Mouse (Mus musculus): ENCODE measurements around the gene Olfr52.
"Not testable (repeated sequence)": the region's sequence is repeated elsewhere in the genome, so short reads cannot be mapped to it uniquely, and the experiment has no call there.

Olfr52 gene

GRCm38 (mm10) chr2:86185583-86185982, at the start of gene Olfr52:
TSS of gene Olfr52 (minus strand) at chr2:86185683.
- no peak for DNase-seq (ENCODE audit: low spot score in 2 of 2)

GRCm38 (mm10) chr2:86231301-86231700, 45.8 kb upstream of the Olfr52 start, which contains the start of gene Olfr1047:
TSS of gene Olfr1047 (minus strand) at chr2:86231401.
- DNase-seq (ENCODE audit: low spot score in 2 of 2): no peak

GRCm38 (mm10) chr2:86219214-86219613, 33.7 kb upstream of the Olfr52 start, which contains the start of gene Olfr1046:
TSS of gene Olfr1046 (minus strand) at chr2:86219314.
- no peak for DNase-seq (ENCODE audit: low spot score in 2 of 2)

DNA sequence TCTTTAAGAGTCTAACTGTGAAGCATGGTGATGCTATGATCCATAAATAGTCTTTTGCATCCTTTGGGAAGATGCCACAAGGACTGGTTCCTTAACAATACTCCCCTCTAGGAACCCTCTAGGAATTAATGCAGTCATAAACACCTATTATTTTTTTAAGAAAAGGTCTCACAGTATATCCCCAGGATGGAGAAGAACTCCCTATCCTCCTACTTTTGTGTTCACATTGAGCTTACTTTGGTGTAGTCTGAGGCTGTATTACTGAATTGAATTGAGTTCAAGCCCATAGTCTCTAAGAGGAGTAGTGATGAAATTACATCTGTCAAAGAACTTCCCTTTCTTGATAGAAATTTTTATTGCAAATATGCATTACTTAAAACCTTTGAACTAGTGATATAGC, 17.4 kb upstream of the Olfr52 start, which contains the start of gene Olfr1045:
Gene Olfr1045, minus strand, starts transcription at position 101 of the 400 bp plus-strand sequence.
- no peak for DNase-seq (ENCODE audit: low spot score in 2 of 2)

DNA sequence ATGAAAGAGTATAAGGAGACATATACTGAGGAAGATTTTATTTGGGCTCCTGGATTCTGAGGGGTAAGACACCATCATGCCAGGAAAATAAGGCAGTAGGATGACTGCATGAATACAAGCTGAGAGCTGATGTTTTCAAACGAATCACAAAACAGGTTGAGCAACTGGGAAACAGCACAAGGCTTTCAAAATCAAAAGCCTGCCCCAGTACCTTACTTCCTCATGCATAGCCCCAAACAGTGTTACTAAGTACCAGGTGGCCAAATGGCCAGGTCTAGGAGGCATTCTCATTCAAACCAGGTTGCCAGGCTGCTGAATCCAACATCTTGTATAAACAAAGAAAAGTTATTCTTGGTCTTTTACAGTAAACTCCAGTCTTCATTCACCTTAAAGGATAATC, 10.4 kb upstream of the Olfr52 start:
- no peak for DNase-seq (ENCODE audit: low spot score in 2 of 2)

GRCm38 (mm10) chr2:86179950-86180349, 5.5 kb downstream of the Olfr52 start:
- DNase-seq (ENCODE audit: low spot score in 2 of 2): no peak

DNA sequence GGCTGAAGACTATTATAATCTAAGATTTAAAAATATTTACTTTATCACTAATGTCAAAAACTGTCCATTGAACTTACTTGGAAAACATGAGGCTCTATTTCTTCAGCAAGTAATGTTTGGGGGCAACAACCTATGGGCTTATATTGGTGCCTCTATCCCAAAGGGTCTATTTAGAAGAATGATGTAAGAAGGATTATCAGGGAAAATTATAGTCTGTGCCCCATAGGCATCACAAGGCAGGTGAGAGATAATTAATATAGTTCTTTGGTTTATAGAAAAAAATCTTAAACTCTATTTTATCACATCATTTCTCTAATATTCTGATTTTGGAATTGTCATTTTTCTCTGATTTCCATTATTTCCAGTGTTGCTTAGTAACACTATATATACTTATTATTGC, 7.8 kb downstream of the Olfr52 start, which contains the start of gene Olfr1044:
Gene Olfr1044, minus strand, starts transcription at position 101 of the 400 bp plus-strand sequence.
- DNase-seq (ENCODE audit: low spot score in 2 of 2): no peak

- not testable (repeated sequence) for DNase-seq (ENCODE audit: low spot score in 2 of 2)
Measured at GRCm38 (mm10) chr2:86175422-86175821, 10.1 kb downstream of the Olfr52 start.

GRCm38 (mm10) chr2:86167422-86167821, 18.1 kb downstream of the Olfr52 start, which contains the start of gene Olfr1043:
TSS of gene Olfr1043 (minus strand) at chr2:86167522.
- no peak for DNase-seq (ENCODE audit: low spot score in 2 of 2)

GRCm38 (mm10) chr2:86161738-86162137, 23.7 kb downstream of the Olfr52 start, which contains the start of gene Olfr1042:
TSS of gene Olfr1042 (minus strand) at chr2:86161838.
- no peak for DNase-seq (ENCODE audit: low spot score in 2 of 2)

GRCm38 (mm10) chr2:86146632-86147031, 38.9 kb downstream of the Olfr52 start, which contains the start of gene Olfr1040:
TSS of gene Olfr1040 (minus strand) at chr2:86146732.
- no peak for DNase-seq (ENCODE audit: low spot score in 2 of 2)

GRCm38 (mm10) chr2:86135828-86136227, 49.7 kb downstream of the Olfr52 start, which contains the start of gene Olfr1039:
TSS of gene Olfr1039 (minus strand) at chr2:86135928.
- no peak for DNase-seq (ENCODE audit: low spot score in 2 of 2)

All from natural killer cell, adult 2 months (primary cell).